Comparison of ENCODE assay signal across 8 mouse cellular contexts in genomic region chr4:133599571-133600073, GRCm38 (mm10). TPM values are rescaled to one million over a fixed set of nuclear protein-coding genes. Genes with fewer than 3 reads are reported as not detected.
DNase-seq lines count a peak whose midpoint lies in the region; ATAC-seq and TF ChIP-seq lines count a peak whose summit lies in the region.

No protein-coding gene starts in this region.

- H3K27me3 ChIP-seq in E14TG2a.4 (ENCODE audit: insufficient read depth, low read length), result peaks cover 2% of the 10 kb centered on the region; the same call in 1 of the 2 replicates
- H3K27me3 ChIP-seq in forebrain, embryonic 11.5 days (ENCODE audit: control insufficient read depth, insufficient read depth, low read length), result peaks cover 38% of the 10 kb centered on the region
- peaks cover 23% of the 10 kb centered on the region for H3K27me3 ChIP-seq in heart, embryonic 16.5 days (ENCODE audit: control insufficient read depth, insufficient read depth, low read length)
- peaks cover 55% of the 10 kb centered on the region for H3K27me3 ChIP-seq in liver, embryonic 13.5 days
- peaks cover 15% of the 10 kb centered on the region for H3K27me3 ChIP-seq in stomach, embryonic 14.5 days (ENCODE audit: control insufficient read depth, insufficient read depth, low read length)

- peak; percentile 77 for DNase-seq in c-Kit-positive CD71-positive TER-119-negative erythroid progenitor cells, embryonic 14.5 days (ENCODE audit: low read depth)
- peak; percentile 89 for DNase-seq in forebrain, embryonic 11.5 days (ENCODE audit: low spot score)
- DNase-seq in kidney, postnatal 25 days, result peak; percentile 96 to 98
- DNase-seq in liver, embryonic 13.5 days, result peak; percentile 77
- peak; percentile 68 to 76 for DNase-seq in natural killer cell, adult 2 months (ENCODE audit: low spot score in 2 of 2)

- H3K9ac ChIP-seq in forebrain, embryonic 11.5 days (ENCODE audit: low read length), result peak overlapping the region; percentile 51
- H3K9ac ChIP-seq in heart, embryonic 16.5 days (ENCODE audit: low read length), result peak overlapping the region; percentile 58
- peak overlapping the region; percentile 63 for H3K9ac ChIP-seq in liver, embryonic 13.5 days
- peak overlapping the region; percentile 46 for H3K9ac ChIP-seq in stomach, embryonic 14.5 days (replicated peaks; ENCODE audit: low read depth, low read length)

- WGBS in forebrain, embryonic 11.5 days, result under 1% methylated on average over 50 of the region's 50 CpGs
- under 1% methylated on average over 50 of the region's 50 CpGs for WGBS in heart, embryonic 16.5 days
- under 1% methylated on average over 50 of the region's 50 CpGs for WGBS in liver, embryonic 13.5 days (ENCODE audit: insufficient replicate concordance)
- under 1% methylated on average over 50 of the region's 50 CpGs for WGBS in stomach, embryonic 14.5 days

- peaks cover 19% of the 10 kb centered on the region for H3K36me3 ChIP-seq in E14TG2a.4 (ENCODE audit: insufficient read depth, low read length)
- no peaks in the 10 kb centered on the region for H3K36me3 ChIP-seq in forebrain, embryonic 11.5 days (ENCODE audit: control insufficient read depth, insufficient read depth, low read length)
- peaks cover 2% of the 10 kb centered on the region; the same call in 1 of the 2 replicates for H3K36me3 ChIP-seq in heart, embryonic 16.5 days (ENCODE audit: control insufficient read depth, insufficient read depth)
- 0 out of 2 replicates have a peak, but pooled peaks cover 2% of the 10 kb centered on the region for H3K36me3 ChIP-seq in liver, embryonic 13.5 days
- H3K36me3 ChIP-seq in stomach, embryonic 14.5 days (ENCODE audit: control insufficient read depth, insufficient read depth, low read length), result 0 out of 2 replicates have a peak, but pooled peaks cover 4% of the 10 kb centered on the region

- H3K4me3 ChIP-seq in E14TG2a.4 (replicated peaks; ENCODE audit: low read length), result peak overlapping the region; percentile 78
- H3K4me3 ChIP-seq in forebrain, embryonic 11.5 days (ENCODE audit: low read depth, low read length), result peak overlapping the region; percentile 45
- H3K4me3 ChIP-seq in heart, embryonic 16.5 days (ENCODE audit: low read length), result peak overlapping the region; percentile 53
- H3K4me3 ChIP-seq in liver, embryonic 13.5 days (replicated peaks), result peak overlapping the region; percentile 63
- H3K4me3 ChIP-seq in stomach, embryonic 14.5 days (ENCODE audit: low read depth, low read length), result peak overlapping the region; percentile 47

- peaks cover 84% of the 10 kb centered on the region for H3K4me1 ChIP-seq in E14TG2a.4 (replicated peaks; ENCODE audit: low read depth, low read length)
- peaks cover 10% of the 10 kb centered on the region; the same call in 1 of the 2 replicates for H3K4me1 ChIP-seq in forebrain, embryonic 11.5 days (replicated peaks; ENCODE audit: control insufficient read depth, insufficient read depth, low read length)
- H3K4me1 ChIP-seq in heart, embryonic 16.5 days (ENCODE audit: control insufficient read depth, insufficient read depth, low read length), result peaks cover 8% of the 10 kb centered on the region
- H3K4me1 ChIP-seq in liver, embryonic 13.5 days (replicated peaks), result peaks cover 42% of the 10 kb centered on the region
- H3K4me1 ChIP-seq in stomach, embryonic 14.5 days (ENCODE audit: control insufficient read depth, insufficient read depth, low read length), result peaks cover 5% of the 10 kb centered on the region; the same call in 1 of the 2 replicates

- peak overlapping the region; percentile 81 for H3K4me2 ChIP-seq in forebrain, embryonic 11.5 days (ENCODE audit: low read depth, low read length, severe bottlenecking)
- H3K4me2 ChIP-seq in heart, embryonic 16.5 days (ENCODE audit: low read depth, low read length), result peak overlapping the region; percentile 72
- H3K4me2 ChIP-seq in liver, embryonic 13.5 days, result peak overlapping the region; percentile 88
- peak overlapping the region; percentile 87 for H3K4me2 ChIP-seq in stomach, embryonic 14.5 days (replicated peaks; ENCODE audit: low read depth, low read length)

- H3K9me3 ChIP-seq in E14TG2a.4 (ENCODE audit: low read length), result no peaks in the 10 kb centered on the region
- no peaks in the 10 kb centered on the region for H3K9me3 ChIP-seq in forebrain, embryonic 11.5 days (ENCODE audit: control insufficient read depth, low read length)
- no peaks in the 10 kb centered on the region for H3K9me3 ChIP-seq in heart, embryonic 16.5 days (replicated peaks; ENCODE audit: control insufficient read depth, low read length)
- no peaks in the 10 kb centered on the region for H3K9me3 ChIP-seq in liver, embryonic 13.5 days (replicated peaks)
- no peaks in the 10 kb centered on the region for H3K9me3 ChIP-seq in stomach, embryonic 14.5 days (ENCODE audit: control insufficient read depth, low read depth, low read length)

- H3K27ac ChIP-seq in forebrain, embryonic 11.5 days (ENCODE audit: low read depth, low read length), result no peak overlapping the region
- no peak overlapping the region for H3K27ac ChIP-seq in heart, embryonic 16.5 days (ENCODE audit: low read length)
- no peak overlapping the region for H3K27ac ChIP-seq in liver, embryonic 13.5 days
- H3K27ac ChIP-seq in stomach, embryonic 14.5 days (ENCODE audit: low read length), result peak overlapping the region; percentile 85

- ATAC-seq in forebrain, embryonic 11.5 days (replicated peaks; ENCODE audit: low FRiP score), result peak; percentile 97
- ATAC-seq in heart, embryonic 16.5 days (replicated peaks; ENCODE audit: extremely low read depth, insufficient read depth, low FRiP score), result peak; percentile 96
- peak; percentile 95 for ATAC-seq in liver, embryonic 13.5 days (ENCODE audit: low read depth)
- ATAC-seq in stomach, embryonic 14.5 days (ENCODE audit: insufficient number of reproducible peaks, insufficient read depth, low FRiP score, low read depth), result peak; percentile 93

- TF ChIP-seq CTCF in E14TG2a.4 (conservative IDR thresholded peaks at IDR 0.05; ENCODE audit: low read length), result no peak

RNA-seq across cellular contexts. Expression of gene Sfn, which starts 2.3 kb away (rescaled TPM):
- 11.6 and 15.7 TPM in 2 replicates for polyA plus RNA-seq in forebrain, embryonic 11.5 days (2014; fragmentation: Nextera tagmentation; extraction: Ambion mirVana)
- 11.2 and 20.6 TPM in 2 replicates for polyA plus RNA-seq in heart, embryonic 16.5 days (2015; fragmentation: Nextera tagmentation; extraction: Ambion mirVana)
- 0.77 and 0.92 TPM in 2 replicates for polyA plus RNA-seq in liver, embryonic 13.5 days (2015; fragmentation: Nextera tagmentation; extraction: Ambion mirVana)
- polyA plus RNA-seq in stomach, embryonic 14.5 days (2014; fragmentation: Nextera tagmentation; extraction: Ambion mirVana), result 158 and 163 TPM in 2 replicates

RNA-seq across cellular contexts. Expression of gene Gpn2, which starts 15.5 kb away (rescaled TPM):
- polyA plus RNA-seq in forebrain, embryonic 11.5 days (2014; fragmentation: Nextera tagmentation; extraction: Ambion mirVana), result 28.6 and 31.8 TPM in 2 replicates
- 12.0 and 12.7 TPM in 2 replicates for polyA plus RNA-seq in heart, embryonic 16.5 days (2015; fragmentation: Nextera tagmentation; extraction: Ambion mirVana)
- polyA plus RNA-seq in liver, embryonic 13.5 days (2015; fragmentation: Nextera tagmentation; extraction: Ambion mirVana), result 12.5 and 13.5 TPM in 2 replicates
- 17.7 and 18.9 TPM in 2 replicates for polyA plus RNA-seq in stomach, embryonic 14.5 days (2014; fragmentation: Nextera tagmentation; extraction: Ambion mirVana)

RNA-seq across cellular contexts. Expression of gene Gpatch3, which starts 25.1 kb away (rescaled TPM):
- 9.2 and 9.3 TPM in 2 replicates for polyA plus RNA-seq in forebrain, embryonic 11.5 days (2014; fragmentation: Nextera tagmentation; extraction: Ambion mirVana)
- 4.6 and 4.7 TPM in 2 replicates for polyA plus RNA-seq in heart, embryonic 16.5 days (2015; fragmentation: Nextera tagmentation; extraction: Ambion mirVana)
- 4.3 and 4.6 TPM in 2 replicates for polyA plus RNA-seq in liver, embryonic 13.5 days (2015; fragmentation: Nextera tagmentation; extraction: Ambion mirVana)
- 5.5 TPM in 2 replicates for polyA plus RNA-seq in stomach, embryonic 14.5 days (2014; fragmentation: Nextera tagmentation; extraction: Ambion mirVana)

RNA-seq across cellular contexts. Expression of gene Nr0b2, which starts 46.4 kb away (rescaled TPM):
- polyA plus RNA-seq in forebrain, embryonic 11.5 days (2014; fragmentation: Nextera tagmentation; extraction: Ambion mirVana), result 0.16 TPM in 1 of 2 replicates, not detected in the other
- 20.1 and 22.3 TPM in 2 replicates for polyA plus RNA-seq in heart, embryonic 16.5 days (2015; fragmentation: Nextera tagmentation; extraction: Ambion mirVana)
- polyA plus RNA-seq in liver, embryonic 13.5 days (2015; fragmentation: Nextera tagmentation; extraction: Ambion mirVana), result 0.31 and 0.51 TPM in 2 replicates
- 3.3 and 4.1 TPM in 2 replicates for polyA plus RNA-seq in stomach, embryonic 14.5 days (2014; fragmentation: Nextera tagmentation; extraction: Ambion mirVana)

RNA-seq across cellular contexts. Expression of gene Zdhhc18, which starts 50.3 kb away (rescaled TPM):
- polyA plus RNA-seq in forebrain, embryonic 11.5 days (2014; fragmentation: Nextera tagmentation; extraction: Ambion mirVana), result 4.8 and 6.3 TPM in 2 replicates
- 1.8 and 2.2 TPM in 2 replicates for polyA plus RNA-seq in heart, embryonic 16.5 days (2015; fragmentation: Nextera tagmentation; extraction: Ambion mirVana)
- 1.0 and 1.1 TPM in 2 replicates for polyA plus RNA-seq in liver, embryonic 13.5 days (2015; fragmentation: Nextera tagmentation; extraction: Ambion mirVana)
- 2.7 and 3.2 TPM in 2 replicates for polyA plus RNA-seq in stomach, embryonic 14.5 days (2014; fragmentation: Nextera tagmentation; extraction: Ambion mirVana)
